Mouse (Mus musculus) erythroblast, adult 5-6 weeks (primary cell): ENCODE data around the gene Ndufv2. TPM values are rescaled to one million over a fixed set of nuclear protein-coding genes. Genes with fewer than 3 reads are reported as not detected.
A peak's percentile ranks its signal among the peaks of the same experiment; 100 is the strongest.

Experiments used
- ATAC-seq: replicated peaks from 2 replicates; pipeline ENCODE4 v1.8.0; 2016; ENCODE audit warnings: moderate number of reproducible peaks, mild to moderate bottlenecking, moderate TSS enrichment, inconsistent platforms; ENCODE audit not compliant: poor library complexity, low FRiP score, severe bottlenecking
- total RNA-seq, 2 experiments: library from RNA; stranded (forward) in 1 of 2; stranded (reverse) in 1 of 2; fragments of 150-400 nt in 1 of 2; fragments of 200-764, 138-1000 nt in 1 of 2; gene quantifications; 2 replicates each; pipeline versions ENCODE4 v1.2.3 to v1.2.4; 2015 to 2017; ENCODE audit warnings: low replicate concordance in 2 of 2

Gene Ndufv2
- total RNA-seq (2015; ENCODE audit: low replicate concordance) (58.2 and 67.7 TPM in 2 replicates), total RNA-seq (2017; ENCODE audit: low replicate concordance) (60.4 TPM in 2 replicates)

DNA sequence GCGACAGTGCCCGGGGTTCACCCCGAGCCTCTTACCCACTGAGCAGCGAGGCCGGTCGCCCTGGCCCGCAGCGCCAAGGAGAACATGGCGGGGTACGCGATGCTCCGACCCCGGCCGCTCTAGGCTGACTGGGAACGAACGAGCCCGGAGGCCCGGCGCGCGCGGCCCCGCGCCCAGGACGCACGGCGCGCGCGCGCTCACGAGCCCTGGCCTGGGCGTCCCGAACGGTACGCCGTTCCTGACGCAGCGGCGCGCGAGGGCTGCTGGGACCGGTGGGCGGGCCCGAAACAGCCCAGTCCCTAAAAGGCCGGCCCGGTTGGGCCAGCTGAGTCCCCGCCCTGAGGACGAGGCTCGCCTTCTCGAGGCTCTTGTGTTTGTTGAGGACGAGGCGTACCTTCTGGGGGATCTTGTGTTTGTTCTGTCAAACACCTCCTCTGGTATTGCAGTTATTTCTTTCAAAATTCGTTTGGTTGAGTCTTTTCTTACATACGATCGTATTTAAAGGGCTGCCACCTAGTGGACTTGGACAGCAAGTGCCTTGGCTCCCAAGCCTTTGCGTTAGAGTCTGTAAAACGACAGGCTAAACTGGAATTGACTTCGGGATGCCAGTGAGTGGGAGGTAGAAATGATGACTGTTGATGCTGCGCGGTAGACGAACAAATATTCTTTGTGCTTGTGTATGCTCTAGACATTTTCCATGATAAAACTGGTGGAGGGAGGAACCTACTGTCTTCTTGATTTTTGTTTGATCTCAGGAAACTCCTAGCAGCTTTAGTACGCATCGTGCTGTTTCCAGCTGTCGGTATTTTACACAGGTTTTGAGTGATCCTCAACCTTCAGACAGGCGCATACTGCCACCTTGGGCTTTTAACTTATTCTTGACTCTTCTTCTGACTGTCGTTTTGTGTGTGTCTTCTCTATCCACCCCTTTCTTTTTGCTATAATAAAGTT lies at the start of gene Ndufv2:
Gene Ndufv2 (minus strand): TSS at position 180 of the 951 bp plus-strand sequence.
- peak; percentile 96 for ATAC-seq

DNA sequence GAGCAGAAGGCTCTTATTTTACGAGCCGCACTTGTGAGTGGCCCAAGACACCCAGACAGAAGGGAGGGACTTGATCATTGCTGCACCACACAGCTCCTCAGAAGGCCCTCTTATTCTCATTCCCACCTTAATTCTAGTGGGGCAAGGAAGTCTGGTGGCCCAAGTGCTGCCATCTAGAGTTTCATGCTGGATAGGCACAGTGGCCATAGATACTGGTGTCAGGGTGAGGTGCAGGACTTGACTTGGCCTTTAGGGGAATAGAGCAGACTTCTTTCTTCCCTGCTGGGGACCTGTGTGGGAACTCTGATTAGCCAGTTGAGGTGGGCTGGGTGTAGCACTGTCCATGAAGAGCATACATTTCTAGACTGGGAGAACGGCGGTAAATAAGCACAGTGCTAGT lies 29.9 kb upstream of the Ndufv2 start:
- peak; percentile 71 for ATAC-seq

DNA sequence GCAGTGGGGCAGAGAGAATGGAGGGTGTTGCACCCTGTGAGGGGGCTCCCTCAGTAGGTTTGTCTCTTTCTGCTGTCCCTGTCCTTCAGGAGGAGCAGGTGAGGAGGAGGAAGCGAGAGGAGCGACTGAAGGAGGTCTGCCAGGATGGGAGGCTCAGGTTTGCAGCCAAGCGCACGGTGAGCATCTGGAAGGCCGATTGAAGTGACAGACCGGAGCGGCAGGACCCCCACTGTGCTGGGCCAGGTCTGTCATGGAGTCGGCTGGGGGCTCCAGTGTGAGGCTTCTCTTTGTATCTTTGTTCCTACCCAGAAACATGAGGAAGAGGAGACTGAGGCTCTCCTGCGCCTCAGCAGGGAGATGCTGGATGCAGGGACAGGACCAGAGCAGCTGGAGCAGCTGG lies 29.0 kb upstream of the Ndufv2 start:
- no peak for ATAC-seq

DNA sequence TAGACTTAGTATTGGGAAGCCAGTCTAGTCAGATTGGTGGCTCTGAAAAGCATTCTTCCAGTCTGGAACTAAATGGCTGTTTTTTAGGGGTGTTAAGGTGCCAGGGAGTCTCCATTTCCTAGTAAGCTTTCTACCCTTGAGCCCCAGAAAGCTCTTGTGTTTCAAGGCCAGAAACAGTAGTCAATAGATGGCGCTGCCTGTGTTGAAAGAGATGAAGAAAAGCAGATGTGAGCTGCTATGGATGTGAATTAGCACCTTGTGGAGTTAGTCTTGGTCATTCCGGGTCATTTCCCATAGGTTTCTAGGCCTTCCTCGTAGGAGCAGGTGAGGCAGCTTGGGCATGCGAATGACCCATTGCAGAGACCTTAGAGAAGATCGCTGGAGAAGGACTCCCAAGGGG lies 23.9 kb upstream of the Ndufv2 start:
- ATAC-seq: no peak

DNA sequence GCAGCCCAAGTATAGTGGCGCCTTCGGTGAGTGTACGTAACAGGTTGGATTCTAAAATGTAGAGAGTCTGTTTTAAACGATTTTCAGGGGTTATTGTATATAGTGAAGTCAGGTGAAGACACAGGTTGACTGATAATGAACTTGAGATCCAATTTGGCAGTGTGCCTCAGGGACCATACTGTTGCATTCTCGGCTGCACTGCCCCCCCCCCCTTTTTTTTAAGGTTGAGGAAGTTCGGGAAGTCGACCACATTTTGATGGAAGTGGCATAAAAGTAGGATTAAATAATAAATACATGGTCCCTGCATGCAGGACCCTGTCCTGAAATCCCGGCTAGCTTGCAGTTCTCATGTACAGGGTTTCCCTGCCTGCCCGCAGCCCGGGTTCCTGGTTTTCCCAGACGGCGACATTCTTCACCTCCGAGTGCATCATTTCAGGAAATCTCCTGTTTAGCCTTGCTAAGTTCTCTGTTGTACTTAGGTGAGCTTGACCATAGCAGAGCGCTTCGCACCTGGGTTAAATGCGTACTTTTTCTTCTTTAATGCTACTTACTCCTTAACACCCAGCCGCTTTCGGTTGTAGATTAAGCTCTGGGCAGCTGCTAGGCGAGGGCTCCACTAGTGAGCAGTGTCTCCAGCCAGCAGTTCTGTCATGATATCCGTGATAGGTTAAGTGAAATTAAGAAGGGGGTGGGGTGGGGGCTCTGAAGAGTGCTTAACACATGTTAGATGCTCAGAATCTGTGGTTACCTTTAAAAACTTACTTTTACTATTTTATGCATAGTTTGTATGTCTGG lies 22.7 kb upstream of the Ndufv2 start:
- peak; percentile 11; the same call in 1 of the 2 replicates for ATAC-seq

DNA sequence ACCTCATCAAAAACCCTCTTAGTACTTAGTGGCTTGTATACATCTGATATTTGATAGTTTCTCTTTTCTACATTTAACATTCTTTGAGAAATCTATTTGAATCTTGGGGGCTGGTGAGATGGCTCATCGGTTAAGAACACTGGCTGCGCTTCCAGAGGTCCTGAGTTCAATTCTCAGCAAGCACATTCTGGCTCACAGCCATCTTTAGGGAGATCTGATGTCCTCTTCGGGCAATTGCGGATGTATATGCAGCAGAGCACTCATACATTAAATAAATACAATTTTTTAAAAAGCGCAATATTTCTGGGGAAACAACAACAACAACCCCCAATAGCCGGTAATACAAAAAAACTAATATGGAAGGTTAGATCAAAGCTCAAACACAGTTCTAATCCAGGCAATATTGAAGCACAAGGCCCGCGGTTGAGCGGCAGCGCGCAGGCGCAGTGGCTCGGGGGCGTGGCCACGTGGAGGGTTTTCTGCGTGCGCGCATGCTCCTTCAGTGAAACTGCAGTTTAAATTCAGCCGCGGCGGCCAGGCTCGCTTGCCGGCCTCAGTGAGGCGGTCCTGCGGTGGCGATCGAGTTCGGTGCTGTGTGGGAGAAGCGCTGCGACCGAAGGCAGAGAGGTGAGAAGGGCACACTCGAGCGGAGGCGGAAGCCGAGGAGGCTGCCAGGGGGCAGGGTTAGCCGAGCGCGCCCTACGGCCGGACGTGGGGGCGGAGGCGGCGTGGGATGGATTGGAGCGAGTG lies 21.9 kb upstream of the Ndufv2 start, which contains the start of gene Ddx11:
Gene Ddx11 (plus strand): TSS at position 455 of the 750 bp plus-strand sequence.
- peak; percentile 94 for ATAC-seq

DNA sequence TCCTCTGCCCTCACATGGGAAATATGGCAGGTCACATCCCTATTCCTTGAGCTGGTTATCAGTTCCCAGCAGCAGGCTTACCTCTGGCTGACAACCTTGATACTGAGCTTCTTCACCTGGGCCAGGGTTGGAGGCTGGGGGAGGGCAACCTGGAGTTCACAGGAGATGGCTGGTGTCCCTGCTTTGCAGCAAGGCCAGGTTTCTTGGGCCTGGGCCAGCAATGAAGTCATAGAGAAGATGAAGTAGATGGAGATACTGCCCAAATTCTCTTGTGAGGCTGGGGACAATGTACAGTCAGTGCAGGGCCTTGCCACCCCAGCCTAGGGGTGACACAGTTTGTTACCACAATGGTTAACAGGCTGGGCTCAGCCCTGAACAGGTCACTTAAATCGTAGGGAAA lies 19.3 kb upstream of the Ndufv2 start:
- no peak for ATAC-seq

DNA sequence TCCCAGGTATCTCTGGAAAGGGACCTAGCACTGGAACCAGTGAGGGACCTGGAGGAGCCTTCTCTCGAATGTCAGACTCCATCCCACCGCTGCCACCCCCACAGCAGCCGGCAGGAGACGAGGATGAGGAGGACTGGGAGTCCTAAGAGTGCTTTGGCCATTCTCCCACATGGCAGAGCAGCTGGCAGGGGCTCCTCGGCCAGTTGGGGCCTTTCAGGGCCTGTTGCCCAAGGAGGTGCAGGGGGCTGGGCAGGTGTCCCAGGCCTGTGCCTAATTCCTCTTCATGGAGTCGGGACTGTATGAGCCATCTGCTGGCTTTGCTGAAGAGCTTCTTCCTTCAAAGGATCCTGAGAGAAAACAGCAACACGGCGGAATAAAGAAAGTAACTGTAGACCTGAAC lies 17.6 kb upstream of the Ndufv2 start:
- ATAC-seq: no peak

DNA sequence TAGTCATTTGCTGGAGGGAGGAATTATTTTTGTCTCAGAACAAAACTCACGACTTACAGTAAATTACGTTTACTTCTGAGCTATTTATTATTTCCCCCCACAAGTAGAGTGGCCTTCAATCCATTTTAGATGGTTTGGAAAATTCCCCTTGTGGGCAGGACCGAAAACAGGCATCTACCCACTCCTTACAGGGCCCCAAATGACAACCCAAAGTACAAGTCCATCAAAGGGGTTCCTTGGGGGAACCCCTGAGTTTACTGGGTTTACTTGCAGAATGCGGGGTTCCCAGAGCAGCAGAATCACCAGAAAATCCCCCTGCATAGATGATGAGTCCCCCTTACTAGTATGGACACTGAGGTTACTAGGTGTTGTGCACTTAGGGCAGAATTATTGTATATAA lies 10.8 kb upstream of the Ndufv2 start:
- no peak for ATAC-seq

DNA sequence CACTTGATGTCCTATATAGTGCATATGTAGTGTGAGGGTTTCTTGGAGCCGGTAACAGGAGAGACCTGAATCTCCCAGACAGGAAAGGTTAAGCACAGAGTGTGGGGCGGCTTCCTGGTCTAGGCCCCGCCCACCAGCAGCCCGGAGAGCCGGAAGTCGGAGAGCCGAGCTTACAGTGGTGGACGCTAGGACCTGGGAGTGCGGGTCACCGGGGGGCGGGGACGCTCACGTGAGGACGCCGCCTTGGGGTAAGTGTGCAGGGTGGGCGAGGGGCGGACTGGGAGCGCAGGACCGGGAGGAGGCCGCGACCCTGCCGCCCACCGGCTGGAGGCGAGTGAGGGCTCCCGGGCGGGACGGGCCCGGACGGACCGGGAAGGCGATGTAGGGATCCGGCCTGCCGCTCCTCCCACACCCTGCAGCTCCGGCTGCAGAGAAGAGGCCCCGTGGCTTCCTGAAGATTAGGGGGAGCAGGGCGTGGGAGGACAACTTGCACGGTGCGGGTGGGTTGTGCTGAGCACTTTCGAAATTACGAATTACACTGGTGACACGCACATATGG lies 10.1 kb upstream of the Ndufv2 start, which contains the start of gene Washc1:
Gene Washc1 (plus strand): TSS at position 144 of the 558 bp plus-strand sequence.
- ATAC-seq: peak; percentile 95

DNA sequence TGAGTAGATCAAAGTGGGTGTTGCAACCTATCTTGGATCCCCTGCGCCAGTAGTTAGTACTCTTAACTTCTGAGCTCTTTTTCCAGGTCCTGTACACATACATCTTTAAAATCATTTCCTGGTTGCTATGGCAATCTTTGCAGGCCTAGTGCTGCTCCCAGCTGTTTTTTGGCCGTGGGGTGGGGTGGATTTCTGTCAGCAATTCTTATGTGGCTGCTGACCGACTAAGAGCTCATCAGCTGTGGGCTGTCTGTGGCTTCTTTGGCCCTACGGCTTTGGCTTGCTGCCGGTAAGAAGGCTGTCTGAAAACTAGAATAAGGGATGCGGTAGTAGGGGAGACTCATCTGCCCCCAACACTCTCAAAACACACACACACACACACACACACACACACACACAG lies 9.4 kb upstream of the Ndufv2 start:
- ATAC-seq: no peak

DNA sequence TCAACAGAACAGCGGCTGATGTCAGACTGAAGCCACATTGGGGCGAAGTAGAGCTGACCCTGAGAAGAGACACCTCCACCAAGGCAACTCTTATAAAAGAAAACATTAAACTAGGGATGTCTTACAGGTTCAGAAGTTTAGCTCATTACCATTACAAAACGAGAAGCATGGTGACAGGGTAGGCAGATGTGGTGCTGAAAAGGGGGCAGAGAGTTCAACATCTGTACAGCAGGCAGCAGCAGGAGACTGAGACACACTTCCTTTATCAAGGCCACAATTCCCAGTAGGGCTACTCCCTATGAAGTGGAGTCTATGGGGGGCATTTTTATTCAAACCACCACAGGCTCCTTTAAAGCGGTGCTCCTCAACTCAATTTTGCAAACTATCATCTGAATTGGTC lies 6.8 kb upstream of the Ndufv2 start:
- ATAC-seq: no peak

DNA sequence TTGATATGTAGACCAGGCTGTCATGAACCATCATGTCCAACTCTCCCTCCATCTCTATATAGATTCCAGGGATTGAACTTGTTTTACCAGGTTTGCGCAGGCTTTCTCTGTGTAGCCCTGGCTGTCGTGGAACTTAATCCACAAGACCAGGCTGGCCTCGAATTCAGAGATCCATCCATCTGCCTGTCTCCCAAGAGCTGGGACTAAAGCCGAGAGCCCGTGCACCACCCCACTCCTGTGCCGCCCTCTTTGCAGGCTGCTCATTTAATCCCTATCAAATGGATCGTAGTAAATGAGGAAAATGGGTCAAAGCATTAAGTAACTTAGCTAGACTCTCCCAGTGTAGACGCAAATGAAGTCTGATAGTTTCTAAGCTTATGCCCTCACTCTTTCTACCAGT lies 6.1 kb upstream of the Ndufv2 start:
- no peak for ATAC-seq

DNA sequence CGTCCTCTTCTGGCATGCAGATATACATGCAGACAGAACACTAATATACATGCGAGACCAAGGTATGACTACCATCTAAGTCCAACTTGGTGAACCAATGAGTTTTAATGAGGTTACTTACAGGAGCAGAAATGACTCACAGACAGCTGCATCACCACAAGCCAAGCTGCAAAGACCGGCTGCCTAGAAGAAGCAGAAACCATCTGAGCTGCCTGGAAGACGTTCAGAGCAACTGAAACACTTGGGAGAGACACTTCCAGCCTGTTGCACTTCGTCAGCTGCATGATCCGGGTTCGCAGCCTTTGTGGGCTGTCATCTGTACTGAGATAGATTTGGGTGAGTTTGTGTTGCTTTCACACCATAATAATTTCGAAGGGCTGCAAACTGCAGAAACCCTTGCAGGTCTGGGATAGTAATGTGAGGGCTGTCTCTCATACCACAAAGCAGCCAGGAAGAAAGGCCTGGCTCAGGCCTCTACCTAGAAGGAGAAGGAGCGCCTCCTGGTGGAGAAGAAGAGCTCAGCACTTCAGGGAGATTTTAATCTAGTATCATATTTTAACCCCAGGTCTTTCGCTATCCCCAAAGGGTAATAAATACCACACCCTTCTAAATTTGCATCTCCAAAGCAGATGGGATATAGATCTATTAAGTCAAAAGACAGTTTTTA lies 5.4 kb upstream of the Ndufv2 start:
- ATAC-seq: peak; percentile 60

DNA sequence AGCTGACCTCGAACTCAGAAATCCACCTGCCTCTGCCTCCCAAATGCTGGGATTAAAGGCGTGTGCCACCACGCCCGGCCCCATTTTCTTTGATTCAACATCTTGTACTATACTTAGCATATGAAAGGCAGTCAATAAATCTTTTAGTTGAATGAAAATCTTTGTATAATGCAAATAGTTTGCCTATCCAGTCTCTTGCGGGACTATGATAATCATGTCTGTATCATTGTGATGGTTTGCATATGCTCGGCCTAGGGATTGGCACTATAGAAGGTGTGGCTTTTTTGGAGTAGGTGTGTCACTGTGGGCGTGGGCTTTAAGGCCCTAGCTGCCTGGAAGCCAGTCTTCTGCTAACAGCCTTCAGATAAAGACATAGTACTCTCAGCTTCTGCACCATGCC lies 2.7 kb upstream of the Ndufv2 start:
- ATAC-seq: no peak

DNA sequence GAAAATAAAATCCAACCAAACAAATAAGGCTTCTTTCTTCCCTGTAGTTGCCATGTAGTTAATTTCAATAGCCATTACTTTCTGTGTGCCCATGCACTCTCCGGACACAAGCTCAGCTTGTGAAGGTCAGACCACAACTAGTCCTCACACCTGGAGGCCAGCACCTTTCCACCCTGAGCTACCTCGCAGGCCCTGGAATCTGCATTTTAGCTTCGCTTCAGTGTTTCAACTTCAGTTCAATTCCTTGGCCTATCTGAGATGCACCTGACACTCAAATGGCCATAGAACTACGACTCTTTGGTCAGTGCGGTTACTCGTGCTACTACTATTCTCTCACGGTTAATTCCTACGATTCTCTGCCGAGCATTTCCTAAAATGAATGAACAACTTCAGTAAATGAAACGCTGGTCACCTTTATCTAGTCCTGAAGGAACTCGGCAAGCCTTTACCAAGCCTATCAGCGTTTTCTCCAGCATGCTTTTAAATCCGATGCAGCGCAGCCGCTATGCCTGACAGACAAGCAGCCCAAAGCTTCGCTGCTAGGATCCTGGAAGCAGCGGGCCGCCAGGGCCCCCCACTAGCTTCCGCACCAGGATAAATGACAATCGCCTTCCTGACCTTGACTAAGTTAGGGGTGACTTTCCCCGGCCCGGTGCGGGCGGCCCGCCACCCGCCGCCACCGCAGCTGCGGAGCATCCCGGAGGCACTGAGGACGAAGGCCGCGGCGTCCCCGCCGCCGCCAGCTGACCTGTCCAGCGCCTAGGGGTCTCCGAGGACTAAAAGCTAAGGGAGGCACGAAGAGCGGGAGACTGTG lies 586 bp downstream of the Ndufv2 start:
- peak; percentile 41 for ATAC-seq

DNA sequence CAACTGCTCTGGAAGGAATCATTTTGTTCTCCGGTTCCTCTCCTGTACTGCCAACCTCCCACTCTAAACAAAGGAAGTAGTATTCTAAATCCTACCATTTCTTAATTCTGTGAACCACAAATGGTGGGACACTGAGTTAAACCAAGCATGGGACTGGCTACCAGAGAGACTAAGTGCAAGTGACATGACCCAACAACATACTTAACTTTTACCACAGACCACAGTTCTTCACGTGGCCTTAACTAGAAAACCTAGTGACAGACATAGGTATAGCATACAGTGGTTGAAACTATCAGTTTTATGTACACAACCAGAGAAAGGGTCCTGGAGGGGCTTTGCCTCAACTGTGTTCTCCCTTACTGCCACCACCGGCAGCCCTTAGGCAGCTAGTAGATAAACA lies 8.7 kb downstream of the Ndufv2 start:
- no peak for ATAC-seq

DNA sequence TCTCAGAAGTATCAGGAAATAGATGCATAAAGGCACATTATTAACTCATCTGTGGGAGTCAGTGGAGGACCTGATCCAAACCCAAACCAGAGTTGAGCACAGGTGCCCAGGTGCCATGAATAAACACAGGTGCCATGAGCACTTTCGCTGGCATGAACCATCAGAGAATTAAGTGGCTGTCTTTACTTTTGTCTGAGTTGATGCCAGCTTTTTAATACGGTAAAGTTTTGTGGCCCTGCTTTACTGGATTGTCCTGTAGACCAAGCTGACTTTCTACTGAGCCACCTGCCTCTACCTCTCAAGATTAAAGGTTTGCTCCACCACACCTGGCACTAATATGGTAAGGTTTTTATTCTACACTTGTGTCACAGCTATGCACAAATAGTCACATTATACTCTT lies 9.3 kb downstream of the Ndufv2 start:
- no peak for ATAC-seq
